Mouse (Mus musculus) stomach, postnatal 0 days (tissue): ENCODE measurements at regions not wholly inside any gene's neighbourhood (a gene's known extent, or its start where the extent isn't known, plus 50 kb on each side); places are given as distances from the start of the nearest gene placed in this dataset.

Experiments used
- CTCF ChIP-seq: IDR thresholded peaks from 2 replicates; pipeline ENCODE4 v1.5.1; 2016; ENCODE audit warnings: antibody characterized with exemption, low read depth, mild to moderate bottlenecking, moderate library complexity
- EP300 ChIP-seq: optimal IDR thresholded peaks from 2 replicates; pipeline ENCODE3; 2016; ENCODE audit warnings: antibody characterized with exemption

- TF ChIP-seq CTCF: no peak
- no peak for TF ChIP-seq EP300
Observed at GRCm38 (mm10) chr9:12935016-12935415, 310.6 kb downstream of the Jrkl start.
